Mouse (Mus musculus) heart, embryonic 14.5 days (tissue): Measurements from ENCODE around the gene Sbno2. TPM values are rescaled to one million over a fixed set of nuclear protein-coding genes. Genes with fewer than 3 reads are reported as not detected.
A peak's percentile ranks its signal among the peaks of the same experiment; 100 is the strongest.
"Not testable (repeated sequence)": the region's sequence is repeated elsewhere in the genome, so short reads cannot be mapped to it uniquely, and the experiment has no call there.

Experiments used
- ATAC-seq: fragments of 200-750 bp; cut with Nextera tagmentation; 2 replicates; pipeline ENCODE4 v1.8.0; 2017; ENCODE audit warnings: low read depth, moderate TSS enrichment; ENCODE audit not compliant: insufficient number of reproducible peaks, insufficient read depth, low FRiP score
- H3K27ac ChIP-seq, 2 experiments: fragments of 200-500 bp in 1 of 2; fragments of 300-500 bp in 1 of 2; sonication (generic) in 1 of 2; replicated peaks in 1 of 2; 2 replicates each; pipeline ENCODE4 v1.5.1; 2012 to 2014; ENCODE audit warnings: low read depth in 2 of 2, low read length in 2 of 2, control low read depth in 1 of 2, mild to moderate bottlenecking in 1 of 2, mixed read lengths in 1 of 2; ENCODE audit not compliant: control insufficient read depth in 1 of 2, insufficient read depth in 1 of 2
- H3K27me3 ChIP-seq: fragments of 300-500 bp; sonication (generic); 2 replicates; pipeline ENCODE4 v1.6.1; 2014; ENCODE audit warnings: mild to moderate bottlenecking, low read length, control low read depth; ENCODE audit not compliant: control insufficient read depth, insufficient read depth
- H3K36me3 ChIP-seq: fragments of 300-500 bp; sonication (generic); 2 replicates; pipeline ENCODE4 v1.6.1; 2014; ENCODE audit warnings: mild to moderate bottlenecking, control low read depth, low read length, mixed read lengths; ENCODE audit not compliant: control insufficient read depth, insufficient read depth
- H3K4me1 ChIP-seq, 2 experiments: fragments of 200-500 bp in 1 of 2; fragments of 300-500 bp in 1 of 2; sonication (generic) in 1 of 2; 2 replicates each; pipeline ENCODE4 v1.6.1; 2012 to 2014; ENCODE audit warnings: low read length in 2 of 2, control low read depth in 1 of 2, mixed read lengths in 1 of 2; ENCODE audit not compliant: control insufficient read depth in 2 of 2, insufficient read depth in 2 of 2
- H3K4me2 ChIP-seq: fragments of 300-500 bp; sonication (generic); 2 replicates; pipeline ENCODE4 v1.6.1; 2014; ENCODE audit warnings: mild to moderate bottlenecking, low read length
- H3K4me3 ChIP-seq, 2 experiments: fragments of 200-500 bp in 1 of 2; fragments of 300-500 bp in 1 of 2; sonication (generic) in 1 of 2; 2 replicates each; pipeline ENCODE4 v1.5.1; 2012 to 2014; ENCODE audit warnings: low read length in 2 of 2, mild to moderate bottlenecking in 2 of 2, control low read depth in 1 of 2, low read depth in 1 of 2, moderate library complexity in 1 of 2; ENCODE audit not compliant: control insufficient read depth in 1 of 2, insufficient read depth in 1 of 2
- H3K9ac ChIP-seq: fragments of 300-500 bp; sonication (generic); 2 replicates; pipeline ENCODE4 v1.6.1; 2014; ENCODE audit warnings: mild to moderate bottlenecking, low read length
- H3K9me3 ChIP-seq: fragments of 300-500 bp; sonication (generic); 2 replicates; pipeline ENCODE4 v1.6.1; 2016; ENCODE audit warnings: low read length, control low read depth; ENCODE audit not compliant: control insufficient read depth
- WGBS: fragments of 180-500 bp; shearing (Covaris S2); extraction: QIAGEN DNeasy Blood & Tissue Kit; methylation state at CpG from one replicate; pipeline ENCODE4 v1.1.7; 2014; 5-methylcytosine and 5-hydroxymethylcytosine counted together
- polyA plus RNA-seq: library from polyadenylated mRNA; unstranded; fragments of >200 nt; fragmentation: Nextera tagmentation; extraction: Ambion mirVana; gene quantifications from 2 replicates; pipeline ENCODE4 v1.2.1, GENCODE M21; 2014

Gene Sbno2
- polyA plus RNA-seq, 1 experiment from 2014 or later: 9.5 TPM

DNA sequence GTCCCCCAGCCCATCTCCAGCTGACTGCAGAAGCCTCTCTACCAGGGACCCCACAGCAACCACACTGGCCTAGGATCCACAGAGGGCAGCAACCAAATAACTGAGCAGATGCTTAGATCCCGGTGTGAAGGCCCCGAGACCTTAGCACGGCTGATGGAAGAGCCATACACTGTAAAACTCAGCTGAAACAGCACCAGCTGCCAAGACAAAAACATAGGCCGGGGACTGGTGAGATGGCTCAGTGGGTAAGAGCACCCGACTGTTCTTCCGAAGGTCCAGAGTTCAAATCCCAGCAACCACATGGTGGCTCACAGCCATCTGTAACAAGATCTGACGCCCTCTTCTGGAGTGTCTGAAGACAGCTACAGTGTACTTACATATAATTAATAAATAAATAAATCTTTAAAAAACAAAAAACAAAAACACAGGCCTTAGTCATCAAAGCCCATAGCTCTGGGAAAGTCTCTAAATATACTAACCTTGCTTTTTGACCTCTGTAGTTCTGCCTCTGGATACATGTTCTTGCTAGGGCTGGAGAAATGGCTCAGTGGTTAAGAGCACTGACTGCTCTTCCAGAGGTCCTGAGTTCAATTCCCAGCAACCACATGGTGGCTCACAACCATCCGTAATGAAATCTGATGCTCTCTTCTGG lies 63.8 kb downstream of the Sbno2 start:
- H3K9ac ChIP-seq, H3K27ac ChIP-seq, H3K4me2 ChIP-seq, H3K27me3 ChIP-seq, ATAC-seq, H3K4me3 ChIP-seq, H3K9me3 ChIP-seq: not testable (repeated sequence)
- WGBS: 85% methylated on average over 8 of the region's 8 CpGs
- Histone ChIP-seq H3K36me3 (peaks cover 19% of the 10 kb centered on the region), H3K4me1 (peaks cover 2 to 12% of the 10 kb centered on the region in 2 experiments; a peak in 3 of 4 replicates)

DNA sequence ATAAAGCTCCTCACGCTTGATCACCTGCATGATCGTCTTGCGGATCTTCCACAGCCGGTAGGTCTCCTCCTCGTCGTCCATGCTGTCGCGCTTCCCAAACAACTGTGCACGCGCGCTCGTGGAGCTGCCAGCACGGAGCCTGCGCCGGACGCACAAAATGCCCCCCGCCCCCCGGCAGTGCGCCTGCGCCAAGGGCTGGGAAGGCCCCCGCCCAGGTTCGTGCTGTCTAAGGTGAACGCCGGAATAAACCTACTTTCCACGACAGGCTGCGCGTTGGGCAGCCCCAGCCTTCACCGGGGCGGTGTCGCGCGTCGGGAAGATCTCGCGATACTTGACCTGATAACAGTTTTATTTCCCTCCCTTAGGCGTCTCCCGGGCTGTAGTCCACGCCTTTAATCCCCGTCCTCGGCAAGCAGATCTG lies 65.8 kb downstream of the Sbno2 start, which contains the start of gene Polr2e:
Polr2e (minus strand) TSS at position 237 of the 421 bp plus-strand sequence.
- Histone ChIP-seq H3K4me3 (peak within 1 kb of the TSS; percentile 69 to 85), H3K4me1 (peaks cover 2 to 12% of the 10 kb centered on the region in 2 experiments; a peak in 3 of 4 replicates), H3K27ac (peak within 1 kb of the TSS; percentile 34 to 60; a peak in 3 of 4 replicates), H3K27me3 (no peaks in the 10 kb centered on the region), H3K4me2 (peak within 1 kb of the TSS; percentile 76), H3K9me3 (no peaks in the 10 kb centered on the region), H3K36me3 (peaks cover 36% of the 10 kb centered on the region), H3K9ac (peak within 1 kb of the TSS; percentile 87)
- under 1% methylated on average over 40 of the region's 40 CpGs for WGBS
- peak; percentile 96 for ATAC-seq

GRCm38 (mm10) chr10:80036832-80037231 lies 68.5 kb downstream of the Sbno2 start:
- Histone ChIP-seq H3K9ac (no peak overlapping the region), H3K27ac (no peak overlapping the region), H3K4me3 (no peak overlapping the region), H3K4me2 (no peak overlapping the region), H3K27me3 (no peaks in the 10 kb centered on the region), H3K9me3 (no peaks in the 10 kb centered on the region), H3K36me3 (peaks cover 36% of the 10 kb centered on the region), H3K4me1 (peaks cover 21 to 32% of the 10 kb centered on the region in 2 experiments)
- no peak for ATAC-seq
- WGBS: 91% methylated on average over 13 of the region's 13 CpGs

GRCm38 (mm10) chr10:80035686-80036085 lies 69.7 kb downstream of the Sbno2 start:
- Histone ChIP-seq H3K9me3 (no peaks in the 10 kb centered on the region), H3K9ac (0 out of 2 replicates have a peak overlapping the region, but pooled peaks have one; percentile 21), H3K27ac (peak overlapping the region; percentile 4 to 57; a peak in 2 of 4 replicates), H3K4me2 (no peak overlapping the region), H3K4me3 (no peak overlapping the region), H3K27me3 (no peaks in the 10 kb centered on the region), H3K36me3 (peaks cover 36% of the 10 kb centered on the region), H3K4me1 (peaks cover 21 to 32% of the 10 kb centered on the region in 2 experiments)
- no peak for ATAC-seq
- 75% methylated on average over 5 of the region's 5 CpGs for WGBS

GRCm38 (mm10) chr10:80035148-80035547 lies 70.2 kb downstream of the Sbno2 start:
- H3K4me2 ChIP-seq: no peak overlapping the region
- ATAC-seq: no peak
- no peaks in the 10 kb centered on the region for H3K9me3 ChIP-seq
- H3K4me1 ChIP-seq: peaks cover 21 to 32% of the 10 kb centered on the region in 2 experiments
- H3K27ac ChIP-seq: peak overlapping the region; percentile 4 to 57; a peak in 2 of 4 replicates
- 66% methylated on average over 8 of the region's 8 CpGs for WGBS
- no peaks in the 10 kb centered on the region for H3K27me3 ChIP-seq
- no peak overlapping the region for H3K4me3 ChIP-seq
- H3K36me3 ChIP-seq: peaks cover 36% of the 10 kb centered on the region
- no peak overlapping the region for H3K9ac ChIP-seq

DNA sequence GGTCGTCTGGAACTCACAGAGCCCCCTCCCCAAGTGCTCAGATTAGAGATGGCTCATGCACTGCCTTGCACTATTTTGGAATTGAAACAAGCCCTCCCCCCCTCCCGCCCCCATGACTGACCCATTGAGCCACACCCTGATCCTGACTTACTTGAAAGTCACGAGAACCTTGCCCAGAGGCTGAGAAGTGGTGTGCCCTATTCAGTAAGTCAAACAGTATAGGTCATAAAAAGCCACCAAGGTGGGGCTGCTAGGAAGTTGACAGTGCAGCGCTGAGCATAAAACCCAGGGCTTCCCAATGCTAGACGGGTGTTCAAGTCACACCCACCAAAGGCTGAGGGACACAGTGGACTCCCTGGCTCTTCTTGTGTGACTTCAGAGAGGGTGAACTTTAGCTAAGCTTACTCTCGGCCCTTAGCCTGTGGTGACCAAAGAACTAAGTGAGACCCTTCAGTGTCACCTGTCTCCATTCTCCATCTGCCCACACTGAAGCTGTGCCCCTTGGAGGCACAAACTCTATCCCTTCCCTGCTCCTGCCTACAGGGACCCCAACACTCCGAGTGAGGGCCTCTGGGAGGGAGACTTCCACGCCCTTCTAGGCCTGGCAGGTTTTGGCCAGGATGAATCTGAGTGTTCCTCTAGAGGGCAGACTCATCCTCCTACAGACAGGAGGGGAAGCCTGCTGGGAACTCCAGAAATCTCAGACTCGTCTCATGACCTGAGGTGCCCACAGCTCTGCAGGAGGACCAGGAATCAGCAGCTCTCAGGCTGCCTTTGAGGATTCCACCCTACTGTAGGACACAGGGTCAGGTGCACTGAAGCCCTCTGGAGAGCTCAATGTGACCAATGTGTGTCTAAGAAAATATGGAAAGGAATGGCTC lies 71.6 kb downstream of the Sbno2 start:
- 23% methylated on average over 9 of the region's 9 CpGs for WGBS
- Histone ChIP-seq H3K36me3 (peaks cover 36% of the 10 kb centered on the region), H3K4me2 (no peak overlapping the region), H3K4me3 (no peak overlapping the region), H3K27me3 (no peaks in the 10 kb centered on the region), H3K4me1 (peaks cover 18 to 29% of the 10 kb centered on the region in 2 experiments), H3K9me3 (no peaks in the 10 kb centered on the region), H3K9ac (peak overlapping the region; percentile 45), H3K27ac (peak overlapping the region; percentile 54 to 57)
- peak; percentile 9; the same call in 1 of the 2 replicates for ATAC-seq

GRCm38 (mm10) chr10:80032799-80033480 lies 72.4 kb downstream of the Sbno2 start:
- Histone ChIP-seq H3K4me1 (peaks cover 18 to 21% of the 10 kb centered on the region in 2 experiments), H3K27ac (peak overlapping the region; percentile 52 to 57), H3K27me3 (no peaks in the 10 kb centered on the region), H3K36me3 (peaks cover 31% of the 10 kb centered on the region), H3K9ac (peak overlapping the region; percentile 38; the same call in 1 of the 2 replicates), H3K9me3 (no peaks in the 10 kb centered on the region), H3K4me2 (peak overlapping the region; percentile 21; the same call in 1 of the 2 replicates), H3K4me3 (no peak overlapping the region)
- ATAC-seq: peak; percentile 68
- WGBS: 10% methylated on average over 5 of the region's 5 CpGs
